Mouse (Mus musculus): ENCODE results near the gene Sfxn2. TPM values are rescaled to one million over a fixed set of nuclear protein-coding genes. Genes with fewer than 3 reads are reported as not detected.
"Not testable (repeated sequence)": the region's sequence is repeated elsewhere in the genome, so short reads cannot be mapped to it uniquely, and the experiment has no call there.

Gene Sfxn2
- polyA plus RNA-seq, 1 experiment from 2014 or later: 12.9 TPM

DNA sequence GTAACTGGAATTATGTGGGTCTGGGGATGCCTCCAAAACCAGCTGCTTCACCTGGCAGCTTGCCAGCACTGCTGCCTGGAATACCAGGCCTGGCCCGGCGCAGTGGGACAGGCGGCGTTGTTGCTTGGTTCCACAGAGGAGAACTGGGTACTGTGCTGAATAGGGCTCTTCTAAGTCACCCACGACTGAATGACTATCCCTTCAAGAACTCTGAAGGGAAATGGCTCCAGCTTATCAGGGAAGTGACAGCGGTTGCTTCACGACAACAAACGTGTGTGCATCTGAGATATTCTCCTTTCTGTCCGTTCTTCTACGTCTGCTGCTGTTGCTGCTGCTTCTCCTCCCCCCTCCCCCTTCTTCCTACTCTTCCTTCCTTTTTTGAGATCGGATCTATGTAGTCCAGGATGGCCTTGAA is 19.6 kb upstream of the Sfxn2 start:
- H3K4me3 ChIP-seq: no peak overlapping the region
- peak overlapping the region; percentile 25 for H3K27ac ChIP-seq (replicated peaks)
- H3K27me3 ChIP-seq: no peaks in the 10 kb centered on the region
- WGBS: 52% methylated on average over 11 of the region's 11 CpGs
- peaks cover 16% of the 10 kb centered on the region for H3K4me1 ChIP-seq (replicated peaks)
- H3K9me3 ChIP-seq: no peaks in the 10 kb centered on the region
- H3K36me3 ChIP-seq: peaks cover 61% of the 10 kb centered on the region
- H3K4me2 ChIP-seq: no peak overlapping the region
- peak; percentile 84 for ATAC-seq (ENCODE audit: low read depth)
- H3K9ac ChIP-seq: no peak overlapping the region

DNA sequence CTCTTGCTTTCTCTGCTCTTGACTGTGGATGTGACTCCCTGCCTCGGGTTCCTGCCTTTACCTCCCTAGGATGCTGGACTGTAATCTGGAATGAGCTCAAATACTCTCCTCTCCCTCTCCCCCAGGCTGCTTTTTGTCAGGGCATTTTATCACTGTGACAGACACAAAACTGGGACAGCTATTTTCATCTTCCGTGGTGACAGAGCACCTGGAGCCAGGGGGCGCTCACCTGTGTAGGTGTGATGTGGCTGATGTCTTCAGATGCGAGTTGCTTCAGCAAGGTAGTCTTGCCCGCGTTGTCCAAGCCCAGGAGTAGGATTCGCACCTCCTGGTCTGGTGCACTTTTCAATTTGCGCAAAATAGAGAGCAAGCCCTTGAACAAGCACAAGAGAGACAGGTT is 15.2 kb upstream of the Sfxn2 start:
- ATAC-seq (ENCODE audit: low read depth): no peak
- WGBS: 84% methylated on average over 8 of the region's 8 CpGs
- peaks cover 40% of the 10 kb centered on the region for H3K36me3 ChIP-seq

GRCm38 (mm10) chr19:46558631-46559030 is 14.5 kb upstream of the Sfxn2 start:
- Histone ChIP-seq H3K4me1 (replicated peaks) (peaks cover 12% of the 10 kb centered on the region), H3K9me3 (no peaks in the 10 kb centered on the region), H3K27ac (replicated peaks) (no peak overlapping the region), H3K9ac (no peak overlapping the region), H3K27me3 (no peaks in the 10 kb centered on the region), H3K4me2 (no peak overlapping the region), H3K4me3 (no peak overlapping the region), H3K36me3 (peaks cover 40% of the 10 kb centered on the region)
- WGBS: 74% methylated on average over 12 of the region's 12 CpGs
- no peak for ATAC-seq (ENCODE audit: low read depth)

More for the DNA sequence above, 15.2 kb upstream of the Sfxn2 start:
- no peak overlapping the region for H3K4me3 ChIP-seq
- no peak overlapping the region for H3K4me2 ChIP-seq
- H3K4me1 ChIP-seq (replicated peaks): peaks cover 19% of the 10 kb centered on the region
- H3K9me3 ChIP-seq: no peaks in the 10 kb centered on the region
- H3K27ac ChIP-seq (replicated peaks): no peak overlapping the region
- no peaks in the 10 kb centered on the region for H3K27me3 ChIP-seq
- H3K9ac ChIP-seq: no peak overlapping the region

- H3K36me3 ChIP-seq: peaks cover 20% of the 10 kb centered on the region
- no peak overlapping the region for H3K4me2 ChIP-seq
- H3K9ac ChIP-seq: no peak overlapping the region
- H3K9me3 ChIP-seq: no peaks in the 10 kb centered on the region
- 50% methylated on average over 1 of the region's 1 CpGs for WGBS
- H3K27ac ChIP-seq (replicated peaks): no peak overlapping the region
- H3K4me3 ChIP-seq: no peak overlapping the region
- no peaks in the 10 kb centered on the region for H3K27me3 ChIP-seq
- peaks cover 10% of the 10 kb centered on the region for H3K4me1 ChIP-seq (replicated peaks)
- ATAC-seq (ENCODE audit: low read depth): no peak
These were observed 11.0 kb upstream of the Sfxn2 start for GRCm38 (mm10) chr19:46562132-46562531.

- ATAC-seq (ENCODE audit: low read depth): no peak
- WGBS: 84% methylated on average over 14 of the region's 14 CpGs
- Histone ChIP-seq H3K9ac (no peak overlapping the region), H3K4me3 (no peak overlapping the region), H3K4me1 (replicated peaks) (peaks cover 10% of the 10 kb centered on the region), H3K27ac (replicated peaks) (no peak overlapping the region), H3K4me2 (no peak overlapping the region), H3K36me3 (peaks cover 18% of the 10 kb centered on the region), H3K27me3 (no peaks in the 10 kb centered on the region), H3K9me3 (no peaks in the 10 kb centered on the region)
These were observed 10.3 kb upstream of the Sfxn2 start for GRCm38 (mm10) chr19:46562581-46563515.

DNA sequence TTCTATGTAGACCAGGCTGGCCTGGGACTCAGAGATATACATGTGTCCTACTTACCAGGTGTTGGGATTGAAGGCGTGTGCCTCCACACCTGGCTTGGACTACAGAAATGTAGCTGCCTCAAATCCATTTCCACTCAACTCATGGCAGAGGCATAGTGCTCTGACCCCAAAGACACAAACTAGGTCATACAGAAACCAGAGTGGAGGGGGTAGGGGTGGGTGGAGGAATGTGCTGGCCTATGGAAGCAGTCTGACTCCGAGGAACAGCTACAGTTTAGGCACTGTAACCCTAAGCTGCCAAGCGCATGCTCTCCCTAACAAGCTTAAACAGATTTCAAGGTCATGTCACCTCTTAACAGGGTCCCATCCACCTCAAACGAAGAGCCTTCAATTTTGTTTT is 9.6 kb upstream of the Sfxn2 start:
- 87% methylated on average over 4 of the region's 4 CpGs for WGBS
- Histone ChIP-seq H3K4me3 (no peak overlapping the region), H3K27me3 (no peaks in the 10 kb centered on the region), H3K9me3 (no peaks in the 10 kb centered on the region), H3K36me3 (peaks cover 15% of the 10 kb centered on the region), H3K4me1 (replicated peaks) (peaks cover 9% of the 10 kb centered on the region), H3K9ac (no peak overlapping the region), H3K4me2 (no peak overlapping the region), H3K27ac (replicated peaks) (no peak overlapping the region)
- no peak for ATAC-seq (ENCODE audit: low read depth)

- H3K27ac ChIP-seq (replicated peaks): no peak overlapping the region
- peaks cover 15% of the 10 kb centered on the region for H3K36me3 ChIP-seq
- no peak overlapping the region for H3K4me2 ChIP-seq
- H3K9ac ChIP-seq: no peak overlapping the region
- H3K9me3 ChIP-seq: no peaks in the 10 kb centered on the region
- 73% methylated on average over 14 of the region's 14 CpGs for WGBS
- no peak overlapping the region for H3K4me3 ChIP-seq
- ATAC-seq (ENCODE audit: low read depth): no peak
- H3K4me1 ChIP-seq (replicated peaks): peaks cover 5% of the 10 kb centered on the region
- H3K27me3 ChIP-seq: no peaks in the 10 kb centered on the region
These were observed 9.1 kb upstream of the Sfxn2 start for GRCm38 (mm10) chr19:46564043-46564462.

- 82% methylated on average over 3 of the region's 3 CpGs for WGBS
- not testable (repeated sequence) for H3K27ac ChIP-seq (replicated peaks)
These were observed 1.8 kb upstream of the Sfxn2 start for GRCm38 (mm10) chr19:46571211-46571877.

DNA sequence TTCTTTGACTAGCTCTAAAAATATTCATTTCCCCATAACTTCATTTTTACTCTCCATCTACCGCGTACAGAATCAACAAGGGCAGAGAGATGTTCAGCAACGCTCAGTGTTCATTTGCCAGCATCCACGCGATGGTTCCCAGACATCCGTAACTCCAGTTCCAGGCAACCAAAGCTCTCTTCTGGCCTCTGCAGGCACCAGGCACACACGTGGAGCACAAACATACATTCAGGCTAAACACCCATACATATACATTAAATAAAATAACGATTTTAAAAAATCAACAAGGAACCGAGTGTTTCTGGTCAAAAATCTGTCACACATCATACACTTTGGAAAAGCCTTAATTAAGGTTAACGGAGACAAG is 1.3 kb upstream of the Sfxn2 start:
- Histone ChIP-seq H3K4me3 (peak overlapping the region; percentile 85), H3K36me3 (peaks cover 6% of the 10 kb centered on the region; the same call in 1 of the 2 replicates), H3K27me3 (no peaks in the 10 kb centered on the region), H3K9me3 (no peaks in the 10 kb centered on the region), H3K4me1 (replicated peaks) (peaks cover 30% of the 10 kb centered on the region), H3K4me2 (peak overlapping the region; percentile 91), H3K9ac (peak overlapping the region; percentile 93), H3K27ac (replicated peaks) (no peak overlapping the region)
- no peak for ATAC-seq (ENCODE audit: low read depth)
- 24% methylated on average over 10 of the region's 10 CpGs for WGBS

More at GRCm38 (mm10) chr19:46571211-46571877, 1.8 kb upstream of the Sfxn2 start:
- not testable (repeated sequence) for H3K36me3 ChIP-seq; H3K9me3 ChIP-seq; ATAC-seq (ENCODE audit: low read depth); H3K9ac ChIP-seq; H3K27me3 ChIP-seq
- Histone ChIP-seq H3K4me3 (peak overlapping the region; percentile 85), H3K4me1 (replicated peaks) (peaks cover 30% of the 10 kb centered on the region), H3K4me2 (peak overlapping the region; percentile 91)

GRCm38 (mm10) chr19:46572548-46572947 is 617 bp upstream of the Sfxn2 start:
- Histone ChIP-seq H3K9ac (peak overlapping the region; percentile 93), H3K4me3 (peak overlapping the region; percentile 85), H3K27me3 (no peaks in the 10 kb centered on the region), H3K9me3 (no peaks in the 10 kb centered on the region), H3K4me2 (peak overlapping the region; percentile 91), H3K27ac (replicated peaks) (peak overlapping the region; percentile 89), H3K36me3 (peaks cover 2% of the 10 kb centered on the region; the same call in 1 of the 2 replicates), H3K4me1 (replicated peaks) (peaks cover 30% of the 10 kb centered on the region)
- peak; percentile 54 for ATAC-seq (ENCODE audit: low read depth)
- WGBS: 0% methylated on average over 17 of the region's 17 CpGs

DNA sequence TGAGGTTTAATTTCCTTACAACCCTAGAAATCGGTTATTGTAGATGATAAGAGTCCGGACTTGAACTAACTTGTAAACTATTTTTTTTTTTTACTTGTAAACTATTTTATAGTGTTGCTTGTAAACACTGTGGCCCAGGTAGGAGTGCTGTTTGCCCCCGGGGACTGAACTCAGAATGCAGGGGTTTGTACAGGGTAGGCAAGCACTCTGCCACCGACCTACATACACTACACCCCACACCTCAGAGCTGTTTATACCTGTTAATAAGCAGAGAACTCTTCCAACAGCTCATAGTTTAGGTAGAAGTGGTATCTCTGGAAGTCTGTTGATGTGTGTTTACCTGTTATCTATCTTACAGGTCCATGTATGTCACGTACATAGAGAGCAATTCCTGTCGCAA is 825 bp downstream of the Sfxn2 start:
- Histone ChIP-seq H3K9ac (peak overlapping the region; percentile 79), H3K4me3 (peak overlapping the region; percentile 85), H3K9me3 (no peaks in the 10 kb centered on the region), H3K4me1 (replicated peaks) (peaks cover 30% of the 10 kb centered on the region), H3K36me3 (no peaks in the 10 kb centered on the region), H3K27me3 (no peaks in the 10 kb centered on the region), H3K27ac (replicated peaks) (no peak overlapping the region), H3K4me2 (peak overlapping the region; percentile 91)
- WGBS: 49% methylated on average over 6 of the region's 6 CpGs
- ATAC-seq (ENCODE audit: low read depth): no peak

- Histone ChIP-seq H3K4me1 (replicated peaks) (peaks cover 30% of the 10 kb centered on the region), H3K4me2 (no peak overlapping the region), H3K9me3 (no peaks in the 10 kb centered on the region), H3K4me3 (no peak overlapping the region), H3K27me3 (no peaks in the 10 kb centered on the region), H3K36me3 (no peaks in the 10 kb centered on the region), H3K9ac (0 out of 2 replicates have a peak overlapping the region, but pooled peaks have one; percentile 22), H3K27ac (replicated peaks) (no peak overlapping the region)
- WGBS: 53% methylated on average over 4 of the region's 4 CpGs
- ATAC-seq (ENCODE audit: low read depth): no peak
These were observed 2.0 kb downstream of the Sfxn2 start for GRCm38 (mm10) chr19:46575196-46575595.
